Mouse (Mus musculus) frontal cortex, adult (tissue): Measurements from ENCODE around the gene Rnf223.
"Not testable (repeated sequence)": the region's sequence is repeated elsewhere in the genome, so short reads cannot be mapped to it uniquely, and the experiment has no call there.

Source experiments
- ATAC-seq: cut with Nextera tagmentation; 2 replicates; pipeline ENCODE4 v1.9.2; 2017; ENCODE audit warnings: mild to moderate bottlenecking, moderate library complexity, mixed read lengths; ENCODE audit not compliant: low TSS enrichment

Gene Rnf223

DNA sequence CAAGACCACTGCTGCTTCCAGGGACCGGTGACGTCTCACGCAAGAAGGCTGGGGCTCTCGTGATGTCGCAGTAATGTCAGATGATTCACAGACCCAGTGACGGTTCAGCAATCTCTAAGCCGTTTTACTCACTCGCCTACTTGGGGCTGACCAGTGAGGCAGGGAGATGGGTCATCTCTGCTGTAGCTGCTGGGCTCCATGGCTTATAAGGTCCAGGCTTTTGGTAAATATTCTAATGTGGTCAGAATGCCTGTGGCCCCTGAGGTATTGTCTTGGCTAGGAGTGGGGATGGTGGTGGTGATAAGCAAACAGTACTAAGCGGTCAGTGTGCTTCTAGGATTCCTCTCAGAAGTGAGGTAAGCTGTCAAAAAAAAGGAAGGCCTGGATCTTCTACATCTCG is 627 bp downstream of the Rnf223 start:
- ATAC-seq = no peak

DNA sequence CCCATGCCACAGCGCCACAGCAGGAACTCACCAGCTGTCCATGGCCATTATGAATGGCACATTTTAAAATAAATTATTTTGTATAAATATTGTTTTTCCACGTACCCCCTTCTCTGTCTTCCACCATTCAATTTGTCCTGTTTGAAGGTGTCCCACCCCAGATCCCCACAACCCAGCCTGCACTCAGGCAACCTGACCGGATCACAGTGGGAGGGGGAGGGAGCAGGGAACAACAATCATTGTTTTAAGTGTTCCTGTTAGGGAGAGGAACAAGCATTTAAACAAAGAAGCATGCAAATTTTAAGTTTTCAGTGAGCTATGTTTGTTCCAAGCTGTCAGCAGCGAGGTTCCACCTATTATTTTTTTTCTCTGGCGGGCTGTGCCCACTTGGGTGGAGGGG is 3.0 kb downstream of the Rnf223 start:
- ATAC-seq = no peak

DNA sequence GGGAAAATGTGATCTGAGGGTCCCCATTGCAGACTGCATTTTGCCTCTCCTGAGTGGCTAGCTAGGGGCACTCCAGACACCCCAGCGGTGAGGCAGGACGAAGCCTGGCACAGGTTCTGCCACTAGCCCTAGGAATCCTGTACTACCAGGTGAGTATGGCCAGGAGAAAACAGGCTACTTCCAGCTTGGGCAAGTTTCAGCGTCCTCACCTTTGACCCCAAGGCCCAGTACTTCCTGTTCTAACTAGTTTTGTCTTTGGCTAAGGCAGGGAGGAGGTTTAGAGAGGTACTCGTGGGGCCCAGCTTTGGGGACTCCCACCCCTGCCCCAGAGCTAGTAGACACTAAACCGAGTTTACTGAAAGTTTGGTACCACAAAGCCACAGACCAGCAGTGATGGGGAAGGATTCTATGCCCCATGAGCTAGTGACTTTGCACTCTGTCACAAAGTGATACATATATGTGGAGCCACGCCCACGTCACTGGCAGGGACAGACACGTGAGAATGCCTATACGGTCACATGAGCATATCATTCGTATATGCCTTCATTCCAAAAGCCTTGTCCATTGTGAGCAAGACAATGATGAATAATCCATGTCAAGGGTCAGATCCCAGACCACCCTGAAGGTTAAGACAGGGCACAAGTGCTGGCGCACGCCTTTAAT is 3.8 kb downstream of the Rnf223 start:
- ATAC-seq = no peak

DNA sequence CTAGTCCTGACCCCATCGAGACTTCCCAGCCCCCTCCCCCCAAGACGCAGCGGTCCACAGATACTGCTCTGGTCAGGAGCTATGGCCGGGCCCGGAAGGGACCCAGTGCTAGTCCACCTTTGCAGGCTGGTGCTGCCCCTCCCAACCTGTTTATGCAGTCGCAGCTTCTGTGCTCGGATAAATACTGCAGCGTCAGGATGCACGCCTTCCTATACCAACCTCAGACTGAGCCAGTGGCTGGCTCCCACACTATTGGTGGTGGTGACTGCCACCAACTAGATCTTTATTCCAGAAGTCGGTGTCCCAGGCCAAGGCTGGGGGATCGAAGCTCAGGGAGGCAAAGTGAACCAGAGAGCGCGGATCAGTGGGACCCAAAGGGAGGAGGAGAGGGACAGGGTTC is 4.8 kb downstream of the Rnf223 start:
- ATAC-seq = no peak

DNA sequence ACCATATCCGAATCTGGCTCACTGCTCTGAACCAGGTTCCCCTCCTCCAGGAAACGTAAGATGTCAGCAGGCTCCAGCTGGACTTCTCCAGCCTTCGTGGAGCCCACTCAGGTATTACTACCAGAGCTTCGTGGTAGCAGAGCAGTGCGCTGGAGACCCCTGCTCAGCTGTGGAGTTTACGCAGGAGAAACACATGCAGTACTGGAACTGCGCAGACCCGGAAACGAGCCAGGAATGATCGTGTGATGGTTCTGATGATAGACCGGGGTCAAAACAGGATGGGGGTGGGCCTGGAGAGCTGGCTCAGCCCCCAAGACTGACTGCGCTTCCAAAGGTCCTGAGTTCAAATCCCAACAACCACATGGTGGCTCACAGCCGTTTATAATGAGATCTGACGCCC is 5.5 kb downstream of the Rnf223 start:
- no peak for ATAC-seq

DNA sequence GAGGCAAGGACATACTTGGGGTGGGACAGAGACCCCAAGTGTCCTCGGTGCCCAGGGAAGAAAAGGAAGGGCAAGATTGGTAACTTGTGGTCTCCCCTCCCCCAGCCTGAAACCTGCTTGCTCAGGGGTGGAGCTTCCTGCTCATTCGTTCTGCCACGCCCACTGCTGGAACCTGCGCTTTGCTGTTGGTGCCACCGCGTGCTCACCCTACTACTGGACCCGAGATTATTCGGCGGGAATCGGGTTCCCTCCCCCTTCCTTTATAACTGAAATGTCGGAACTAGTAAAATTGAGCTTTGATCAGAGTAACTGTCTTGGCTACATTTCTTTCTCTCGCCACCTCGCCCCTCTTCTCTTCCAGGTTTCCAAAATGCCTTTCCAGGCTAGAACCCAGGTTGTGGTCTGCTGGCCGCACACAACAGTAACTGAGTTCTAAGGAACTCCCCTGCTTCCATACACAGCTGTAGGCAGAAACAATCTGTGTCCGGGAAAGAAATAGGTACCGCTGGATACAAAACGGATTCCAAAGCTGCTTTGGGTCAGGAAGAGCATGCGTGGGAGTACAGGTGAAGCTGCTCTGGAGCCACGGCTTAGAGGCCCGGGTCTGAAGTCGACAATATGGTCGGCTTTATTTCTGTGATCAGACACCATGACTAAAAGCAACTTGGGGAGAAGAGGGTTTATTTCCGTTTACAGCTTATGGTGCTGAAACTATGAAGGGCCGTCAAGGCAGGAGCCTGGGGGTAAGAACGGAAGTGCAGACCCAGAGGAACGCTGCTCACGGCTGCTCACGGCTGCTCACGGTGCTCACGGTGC is 6.2 kb downstream of the Rnf223 start:
- no peak for ATAC-seq

DNA sequence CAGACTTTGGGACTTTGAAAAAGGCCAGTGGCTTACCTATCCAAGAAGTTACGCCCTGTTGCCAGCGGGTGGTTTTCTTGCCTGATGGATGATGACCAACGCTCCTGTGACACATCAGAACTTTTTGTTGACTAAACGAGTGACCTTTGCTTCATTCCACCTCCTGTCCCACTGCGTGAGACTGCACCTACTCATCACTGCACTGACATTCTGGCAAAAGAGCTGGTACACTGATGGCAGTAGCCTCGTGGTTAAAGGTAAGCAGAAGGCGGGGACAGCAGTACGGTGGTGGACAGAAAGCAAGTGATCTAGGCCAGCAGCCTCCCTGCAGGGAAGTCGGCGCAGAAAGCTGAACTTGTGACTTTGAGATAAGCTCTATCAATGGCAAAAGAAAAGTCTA is 20.6 kb downstream of the Rnf223 start:
- ATAC-seq = not testable (repeated sequence)

DNA sequence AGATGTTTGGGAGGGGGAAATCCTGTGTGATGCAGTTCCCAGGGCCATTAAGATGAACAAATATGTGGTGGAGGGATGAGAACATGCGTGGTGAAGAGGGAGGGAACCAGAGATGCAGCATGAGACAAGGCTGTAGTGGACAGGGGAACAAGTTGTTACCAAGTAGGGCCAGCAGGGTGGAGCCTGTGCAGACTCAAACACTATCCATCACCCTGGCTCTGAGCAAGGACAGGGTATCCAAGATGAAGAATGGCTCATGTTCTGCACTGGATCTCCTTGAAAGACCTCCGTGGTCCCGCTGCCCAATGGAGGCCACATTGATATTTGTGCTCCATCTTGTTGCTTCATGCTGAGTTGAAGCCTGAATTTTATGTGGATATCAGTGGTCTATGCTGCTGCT is 24.5 kb downstream of the Rnf223 start:
- no peak for ATAC-seq

DNA sequence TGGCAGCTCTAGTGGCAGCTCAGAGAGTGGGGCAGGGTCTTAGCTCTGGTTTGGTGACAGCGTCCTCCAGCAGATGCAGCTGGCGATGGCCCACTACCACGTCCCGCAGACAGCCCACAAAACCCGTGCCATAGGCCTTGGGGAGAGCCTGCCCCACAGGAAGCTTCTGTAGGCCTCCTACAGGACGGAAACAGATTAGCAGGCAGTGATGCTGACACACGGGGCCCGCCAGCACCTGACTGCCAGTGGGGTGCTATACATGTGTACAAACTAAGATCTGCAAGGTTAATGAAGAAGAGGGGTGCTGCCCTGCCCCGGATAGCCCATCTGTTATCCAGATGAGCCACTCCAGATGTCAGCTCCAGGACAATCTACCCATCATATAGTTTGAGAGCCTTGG is 36.2 kb downstream of the Rnf223 start:
- ATAC-seq = no peak

DNA sequence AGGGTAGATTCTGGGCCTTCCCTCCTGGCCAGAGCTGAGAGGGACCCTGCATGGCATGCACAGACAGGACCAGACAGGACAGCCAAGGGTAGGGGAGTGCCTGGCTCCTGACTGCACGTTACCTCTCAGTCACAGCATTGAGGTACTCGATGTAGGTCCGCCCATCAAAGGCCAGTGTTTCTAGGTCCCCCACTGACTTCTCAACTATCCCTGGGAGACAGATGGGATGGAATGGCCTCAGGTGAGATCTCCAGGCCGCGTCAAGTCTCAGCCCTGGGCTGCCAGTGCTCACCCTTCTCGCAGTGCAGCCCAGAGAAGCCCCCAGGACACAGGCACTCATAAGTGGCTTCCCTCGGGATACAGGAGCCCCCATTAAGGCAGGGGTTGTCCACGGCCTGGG is 38.3 kb downstream of the Rnf223 start:
- no peak for ATAC-seq

DNA sequence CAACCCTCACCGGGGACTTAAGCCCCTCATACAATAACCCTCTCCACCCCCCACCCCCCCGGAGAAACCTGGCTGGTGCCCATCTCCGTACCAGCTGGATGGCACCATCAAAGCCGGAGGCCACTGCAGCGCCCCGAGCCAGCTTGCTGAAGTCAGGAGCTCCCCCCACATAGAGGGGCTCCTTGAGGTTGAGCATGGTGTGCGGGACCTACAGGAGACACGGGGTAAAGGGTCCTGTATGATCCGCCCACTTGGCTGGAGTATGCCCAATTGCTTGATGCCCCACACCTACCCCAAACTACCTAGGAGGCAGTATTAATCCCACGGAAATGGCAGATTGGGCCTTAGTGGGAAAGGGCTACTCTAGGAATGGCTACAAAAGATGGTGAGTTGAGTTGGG is 38.8 kb downstream of the Rnf223 start:
- ATAC-seq = no peak

DNA sequence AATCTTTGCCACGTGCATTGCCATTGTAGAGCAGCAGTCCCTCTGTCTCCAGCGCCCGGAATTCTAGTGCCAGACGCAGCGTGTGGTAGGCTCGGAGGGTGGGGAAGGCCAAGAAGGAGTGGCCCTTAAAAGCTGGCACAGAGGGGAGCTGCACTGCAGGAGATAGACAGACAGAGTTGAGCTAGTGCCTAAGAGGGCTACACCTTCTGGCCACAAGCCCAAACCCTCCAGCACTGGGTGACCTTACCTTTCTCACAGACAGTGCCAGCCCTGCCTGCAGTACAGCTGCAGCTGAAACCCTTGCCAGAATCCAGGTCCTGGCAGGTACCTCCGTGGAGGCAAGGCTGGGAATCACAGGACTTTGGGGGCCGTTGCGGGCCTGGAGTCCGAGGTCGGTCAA is 41.5 kb downstream of the Rnf223 start:
- no peak for ATAC-seq

DNA sequence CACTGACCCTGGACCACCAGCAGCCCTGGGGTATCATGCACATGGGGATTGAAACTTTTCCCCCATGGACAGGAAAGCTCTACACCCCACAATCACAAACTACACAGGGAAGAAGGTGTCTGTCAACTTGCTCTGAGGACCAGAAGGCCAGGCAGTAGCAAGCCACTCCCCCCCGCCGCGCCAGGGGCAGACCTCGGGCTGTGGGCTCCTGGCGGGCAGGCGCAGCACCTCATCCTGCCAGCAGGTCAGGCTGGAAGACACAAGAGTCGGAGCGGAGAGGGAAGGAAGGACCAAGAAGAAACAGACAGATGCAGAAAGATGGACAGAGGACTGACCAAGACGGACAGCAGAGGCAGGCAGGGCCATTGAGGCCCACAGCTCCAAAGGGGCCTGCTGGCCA is 47.3 kb downstream of the Rnf223 start:
- no peak for ATAC-seq
